Mouse (Mus musculus) forebrain, embryonic 16.5 days (tissue): ENCODE results near the gene Dclk3. TPM values are rescaled to one million over a fixed set of nuclear protein-coding genes. Genes with fewer than 3 reads are reported as not detected.

Source experiments
- ATAC-seq: fragments of 200-750 bp; cut with Nextera tagmentation; 2 replicates; pipeline ENCODE4 v1.8.0; 2017; ENCODE audit warnings: mild to moderate bottlenecking, moderate library complexity
- H3K27ac ChIP-seq: fragments of 300-500 bp; sonication (generic); 2 replicates; pipeline ENCODE4 v1.5.1; 2014; ENCODE audit warnings: low read length, control low read depth
- H3K27me3 ChIP-seq: fragments of 300-500 bp; sonication (generic); replicated peaks from 2 replicates; pipeline ENCODE4 v1.6.1; 2014; ENCODE audit warnings: low read length; ENCODE audit not compliant: control insufficient read depth, insufficient read depth
- H3K36me3 ChIP-seq: fragments of 300-500 bp; sonication (generic); 2 replicates; pipeline ENCODE4 v1.6.1; 2014; ENCODE audit not compliant: control insufficient read depth, insufficient read depth
- H3K4me1 ChIP-seq: fragments of 300-500 bp; sonication (generic); replicated peaks from 2 replicates; pipeline ENCODE4 v1.6.1; 2014; ENCODE audit warnings: low read length; ENCODE audit not compliant: control insufficient read depth, insufficient read depth
- H3K4me2 ChIP-seq: fragments of 300-500 bp; sonication (generic); 2 replicates; pipeline ENCODE4 v1.6.1; 2014; ENCODE audit warnings: mild to moderate bottlenecking, low read length, control low read depth
- H3K4me3 ChIP-seq: fragments of 300-500 bp; sonication (generic); replicated peaks from 2 replicates; pipeline ENCODE4 v1.5.1; 2014; ENCODE audit warnings: mild to moderate bottlenecking, low read length, control low read depth
- H3K9ac ChIP-seq: fragments of 300-500 bp; sonication (generic); replicated peaks from 2 replicates; pipeline ENCODE4 v1.6.1; 2014; ENCODE audit warnings: low read depth, low read length, control low read depth
- H3K9me3 ChIP-seq: fragments of 300-500 bp; sonication (generic); 2 replicates; pipeline ENCODE4 v1.6.1; 2016; ENCODE audit warnings: low read length; ENCODE audit not compliant: control insufficient read depth
- WGBS: fragments of 180-500 bp; shearing (Covaris S2); extraction: QIAGEN DNeasy Blood & Tissue Kit; methylation state at CpG from one replicate; pipeline ENCODE4 v1.1.7; 2014; 5-methylcytosine and 5-hydroxymethylcytosine counted together
- polyA plus RNA-seq: library from polyadenylated mRNA; unstranded; fragments of >200 nt; fragmentation: Nextera tagmentation; extraction: Ambion mirVana; gene quantifications from 2 replicates; pipeline ENCODE4 v1.2.1, GENCODE M21; 2015

Gene Dclk3
- polyA plus RNA-seq, 1 experiment from 2014 or later: 8.3 TPM

GRCm38 (mm10) chr9:111495561-111495960, 56.7 kb downstream of the Dclk3 start:
- ATAC-seq: peak; percentile 74
- 1% methylated on average over 5 of the region's 5 CpGs for WGBS
- no peaks in the 10 kb centered on the region for H3K9me3 ChIP-seq

GRCm38 (mm10) chr9:111497074-111497811, 58.4 kb downstream of the Dclk3 start:
- Histone ChIP-seq H3K4me2 (no peak overlapping the region), H3K4me1 (0 out of 2 replicates have a peak, but pooled peaks cover 2% of the 10 kb centered on the region), H3K27me3 (no peaks in the 10 kb centered on the region), H3K36me3 (no peaks in the 10 kb centered on the region), H3K27ac (no peak overlapping the region), H3K9me3 (no peaks in the 10 kb centered on the region), H3K4me3 (no peak overlapping the region), H3K9ac (no peak overlapping the region)
- ATAC-seq: peak; percentile 79
- WGBS: 34% methylated on average over 9 of the region's 9 CpGs

More at GRCm38 (mm10) chr9:111495561-111495960, 56.7 kb downstream of the Dclk3 start:
- no peaks in the 10 kb centered on the region for H3K27me3 ChIP-seq
- H3K36me3 ChIP-seq: no peaks in the 10 kb centered on the region
- H3K4me2 ChIP-seq: no peak overlapping the region
- 0 out of 2 replicates have a peak, but pooled peaks cover 2% of the 10 kb centered on the region for H3K4me1 ChIP-seq
- no peak overlapping the region for H3K9ac ChIP-seq
- H3K27ac ChIP-seq: no peak overlapping the region
- no peak overlapping the region for H3K4me3 ChIP-seq

- WGBS: 84% methylated on average over 9 of the region's 9 CpGs
- Histone ChIP-seq H3K27me3 (no peaks in the 10 kb centered on the region), H3K9me3 (no peaks in the 10 kb centered on the region), H3K9ac (no peak overlapping the region), H3K27ac (no peak overlapping the region), H3K4me3 (no peak overlapping the region), H3K4me1 (0 out of 2 replicates have a peak, but pooled peaks cover 2% of the 10 kb centered on the region), H3K36me3 (no peaks in the 10 kb centered on the region), H3K4me2 (no peak overlapping the region)
- ATAC-seq: no peak
Observed at GRCm38 (mm10) chr9:111500211-111500610, 61.3 kb downstream of the Dclk3 start.

- Histone ChIP-seq H3K9ac (no peak overlapping the region), H3K4me3 (no peak overlapping the region), H3K27me3 (no peaks in the 10 kb centered on the region), H3K4me1 (no peaks in the 10 kb centered on the region), H3K9me3 (0 out of 2 replicates have a peak, but pooled peaks cover 3% of the 10 kb centered on the region), H3K36me3 (no peaks in the 10 kb centered on the region), H3K27ac (no peak overlapping the region), H3K4me2 (no peak overlapping the region)
- 17% methylated on average over 3 of the region's 3 CpGs for WGBS
- ATAC-seq: no peak
Observed at GRCm38 (mm10) chr9:111506075-111506474, 67.2 kb downstream of the Dclk3 start.

GRCm38 (mm10) chr9:111514586-111515473, 75.9 kb downstream of the Dclk3 start:
- Histone ChIP-seq H3K36me3 (no peaks in the 10 kb centered on the region), H3K9ac (no peak overlapping the region), H3K4me2 (no peak overlapping the region), H3K4me1 (peaks cover 5% of the 10 kb centered on the region; the same call in 1 of the 2 replicates), H3K9me3 (no peaks in the 10 kb centered on the region), H3K27me3 (no peaks in the 10 kb centered on the region), H3K4me3 (no peak overlapping the region), H3K27ac (no peak overlapping the region)
- ATAC-seq: no peak
- WGBS: 52% methylated on average over 15 of the region's 15 CpGs

- ATAC-seq: no peak
- Histone ChIP-seq H3K9ac (no peak overlapping the region), H3K27ac (no peak overlapping the region), H3K27me3 (no peaks in the 10 kb centered on the region), H3K4me2 (no peak overlapping the region), H3K36me3 (no peaks in the 10 kb centered on the region), H3K4me3 (no peak overlapping the region), H3K9me3 (no peaks in the 10 kb centered on the region), H3K4me1 (peaks cover 5% of the 10 kb centered on the region; the same call in 1 of the 2 replicates)
- 93% methylated on average over 3 of the region's 3 CpGs for WGBS
Observed at GRCm38 (mm10) chr9:111515536-111515935, 76.7 kb downstream of the Dclk3 start.

- no peaks in the 10 kb centered on the region for H3K27me3 ChIP-seq
- ATAC-seq: no peak
- H3K9ac ChIP-seq: no peak overlapping the region
- H3K4me3 ChIP-seq: no peak overlapping the region
- no peak overlapping the region for H3K4me2 ChIP-seq
- peaks cover 2% of the 10 kb centered on the region; the same call in 1 of the 2 replicates for H3K9me3 ChIP-seq
- no peaks in the 10 kb centered on the region for H3K36me3 ChIP-seq
- 95% methylated on average over 7 of the region's 7 CpGs for WGBS
- no peak overlapping the region for H3K27ac ChIP-seq
- no peaks in the 10 kb centered on the region for H3K4me1 ChIP-seq
Observed at GRCm38 (mm10) chr9:111522226-111522625, 83.3 kb downstream of the Dclk3 start.

GRCm38 (mm10) chr9:111523111-111523510, 84.2 kb downstream of the Dclk3 start:
- Histone ChIP-seq H3K4me2 (no peak overlapping the region), H3K36me3 (no peaks in the 10 kb centered on the region), H3K27ac (no peak overlapping the region), H3K27me3 (no peaks in the 10 kb centered on the region), H3K9me3 (peaks cover 2% of the 10 kb centered on the region; the same call in 1 of the 2 replicates), H3K4me1 (no peaks in the 10 kb centered on the region), H3K9ac (no peak overlapping the region), H3K4me3 (no peak overlapping the region)
- 93% methylated on average over 11 of the region's 11 CpGs for WGBS
- ATAC-seq: no peak

GRCm38 (mm10) chr9:111523871-111524270, 85.0 kb downstream of the Dclk3 start:
- 90% methylated on average over 3 of the region's 3 CpGs for WGBS
- peaks cover 2% of the 10 kb centered on the region; the same call in 1 of the 2 replicates for H3K9me3 ChIP-seq
- H3K4me2 ChIP-seq: no peak overlapping the region
- no peak overlapping the region for H3K27ac ChIP-seq
- no peaks in the 10 kb centered on the region for H3K4me1 ChIP-seq
- H3K27me3 ChIP-seq: no peaks in the 10 kb centered on the region
- no peak overlapping the region for H3K4me3 ChIP-seq
- no peaks in the 10 kb centered on the region for H3K36me3 ChIP-seq
- H3K9ac ChIP-seq: no peak overlapping the region
- no peak for ATAC-seq
